Mouse (Mus musculus) erythroblast, embryonic 14.5 days (primary cell): ENCODE measurements around the gene Adamts12.

Experiments
- GATA1 ChIP-seq: IDR thresholded peaks from 2 replicates; pipeline ENCODE4 v1.6.1; 2012; ENCODE audit warnings: low read length, inconsistent platforms, mixed read lengths
- TAL1 ChIP-seq: IDR thresholded peaks from 3 replicates; pipeline ENCODE4 v1.6.1; 2012; ENCODE audit warnings: low read length, inconsistent platforms, mixed read lengths

DNA sequence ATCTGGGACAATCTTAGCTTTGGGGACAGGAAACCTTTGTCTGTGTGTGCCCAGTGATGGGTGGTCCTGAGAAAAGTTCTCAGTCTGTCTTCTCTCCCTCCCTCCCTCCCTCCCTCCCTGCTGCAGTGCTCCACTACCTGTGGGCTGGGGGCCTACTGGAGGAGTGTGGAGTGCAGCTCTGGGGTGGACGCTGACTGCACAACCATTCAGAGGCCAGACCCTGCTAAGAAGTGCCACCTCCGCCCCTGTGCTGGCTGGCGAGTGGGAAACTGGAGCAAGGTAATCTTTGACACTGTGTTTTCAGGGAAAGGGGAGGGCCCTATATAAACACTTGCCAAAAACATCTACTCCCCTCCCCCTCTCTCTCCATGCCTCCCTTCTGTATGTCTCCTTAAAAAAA, 252.5 kb downstream of the Adamts12 start:
- TF ChIP-seq TAL1 (no peak), GATA1 (no peak)
